Mouse (Mus musculus) ES-Bruce4 (cell line): Measurements from ENCODE around the gene Actl6a.

Experiments used
- CTCF ChIP-seq: IDR thresholded peaks from one replicate; pipeline ENCODE4 v1.8.1; 2011; ENCODE audit warnings: low read depth, low read length
- POLR2A ChIP-seq: IDR thresholded peaks from one replicate; pipeline ENCODE4 v1.8.1; 2011; ENCODE audit warnings: low read length; ENCODE audit not compliant: insufficient read depth

- TF ChIP-seq CTCF: no peak
- no peak for TF ChIP-seq POLR2A
Measured at GRCm38 (mm10) chr3:32690901-32691300, 15.2 kb upstream of the Actl6a start.
